Mouse (Mus musculus) G1E (cell line): ENCODE results near the gene Errfi1.

ENCODE experiments used
- CTCF ChIP-seq: IDR thresholded peaks from 2 replicates; pipeline ENCODE4 v1.5.1; 2012; ENCODE audit warnings: low read depth, low read length, inconsistent platforms, mixed read lengths
- GATA1 ChIP-seq: IDR thresholded peaks from 2 replicates; pipeline ENCODE4 v1.6.1; 2012; ENCODE audit warnings: borderline replicate concordance, low read length, inconsistent platforms, mixed read lengths
- POLR2AphosphoS5 ChIP-seq: IDR thresholded peaks from 2 replicates; pipeline ENCODE4 v1.6.1; 2012; ENCODE audit warnings: low read depth, low read length, inconsistent platforms; ENCODE audit not compliant: insufficient replicate concordance

- TF ChIP-seq CTCF (no peak), GATA1 (no peak), POLR2AphosphoS5 (no peak)
Observed at GRCm38 (mm10) chr4:150868859-150869258, 15.1 kb downstream of the Errfi1 start.
